ENCODE assay signal across 14 mouse cellular contexts in the genomic region with DNA sequence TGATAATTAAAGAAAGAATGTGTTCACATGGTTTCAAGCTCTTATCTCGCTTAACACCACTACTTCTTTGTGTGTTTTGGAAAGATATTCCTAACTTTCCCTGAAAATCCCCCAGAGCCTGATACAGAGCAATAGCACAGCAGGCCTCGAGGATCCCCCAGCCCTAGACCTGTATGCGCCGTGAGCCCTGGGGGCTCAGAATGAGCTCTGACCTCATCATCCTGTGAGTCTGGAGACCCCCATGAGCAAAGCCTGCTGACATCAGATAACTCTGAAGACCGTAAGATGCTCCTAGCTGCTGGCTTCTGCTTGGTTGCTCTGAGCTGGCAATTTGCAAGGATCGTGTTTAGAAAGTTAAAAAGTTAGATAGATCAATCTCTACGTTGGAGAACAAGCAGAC.
"Had no signal": no experiment of that assay in that cellular context is flagged by ENCODE, and none has a peak within 500 bp of the region (broad histone marks: within the 10 kb centered on the region; RNA-seq: fewer than 3 reads in every experiment).

No protein-coding gene starts in this region.

- ATAC-seq: intestine, embryonic 15.5 days had no signal

- H3K4me1 ChIP-seq: intestine, embryonic 15.5 days; limb, embryonic 12.5 days; lung, embryonic 15.5 days; megakaryocyte, embryonic 14.5 days had no signal

- H3K27ac ChIP-seq: intestine, embryonic 15.5 days; limb, embryonic 12.5 days; lung, embryonic 15.5 days; macrophage; neural tube, embryonic 13.5 days had no signal

- H3K4me3 ChIP-seq: intestine, embryonic 15.5 days; limb, embryonic 12.5 days; lung, embryonic 15.5 days; megakaryocyte, embryonic 14.5 days; neural tube, embryonic 13.5 days had no signal

- H3K9ac ChIP-seq: intestine, embryonic 15.5 days; limb, embryonic 12.5 days; lung, embryonic 15.5 days; neural tube, embryonic 13.5 days had no signal

- DNase-seq: kidney, adult 18-20 months; kidney, postnatal 10 days; kidney, postnatal 4 days; liver; lung, postnatal 14 days; right cerebral cortex, adult 18-20 months; right cerebral cortex, postnatal 25 days; thymus, postnatal 36 days had no signal

- H3K9me3 ChIP-seq: intestine, embryonic 15.5 days; limb, embryonic 12.5 days; lung, embryonic 15.5 days; megakaryocyte, embryonic 14.5 days; neural tube, embryonic 13.5 days had no signal

- H3K4me2 ChIP-seq: intestine, embryonic 15.5 days; limb, embryonic 12.5 days; lung, embryonic 15.5 days; neural tube, embryonic 13.5 days had no signal

- H3K27me3 ChIP-seq: intestine, embryonic 15.5 days; limb, embryonic 12.5 days; lung, embryonic 15.5 days; megakaryocyte, embryonic 14.5 days; neural tube, embryonic 13.5 days had no signal
